In the genomic region with DNA sequence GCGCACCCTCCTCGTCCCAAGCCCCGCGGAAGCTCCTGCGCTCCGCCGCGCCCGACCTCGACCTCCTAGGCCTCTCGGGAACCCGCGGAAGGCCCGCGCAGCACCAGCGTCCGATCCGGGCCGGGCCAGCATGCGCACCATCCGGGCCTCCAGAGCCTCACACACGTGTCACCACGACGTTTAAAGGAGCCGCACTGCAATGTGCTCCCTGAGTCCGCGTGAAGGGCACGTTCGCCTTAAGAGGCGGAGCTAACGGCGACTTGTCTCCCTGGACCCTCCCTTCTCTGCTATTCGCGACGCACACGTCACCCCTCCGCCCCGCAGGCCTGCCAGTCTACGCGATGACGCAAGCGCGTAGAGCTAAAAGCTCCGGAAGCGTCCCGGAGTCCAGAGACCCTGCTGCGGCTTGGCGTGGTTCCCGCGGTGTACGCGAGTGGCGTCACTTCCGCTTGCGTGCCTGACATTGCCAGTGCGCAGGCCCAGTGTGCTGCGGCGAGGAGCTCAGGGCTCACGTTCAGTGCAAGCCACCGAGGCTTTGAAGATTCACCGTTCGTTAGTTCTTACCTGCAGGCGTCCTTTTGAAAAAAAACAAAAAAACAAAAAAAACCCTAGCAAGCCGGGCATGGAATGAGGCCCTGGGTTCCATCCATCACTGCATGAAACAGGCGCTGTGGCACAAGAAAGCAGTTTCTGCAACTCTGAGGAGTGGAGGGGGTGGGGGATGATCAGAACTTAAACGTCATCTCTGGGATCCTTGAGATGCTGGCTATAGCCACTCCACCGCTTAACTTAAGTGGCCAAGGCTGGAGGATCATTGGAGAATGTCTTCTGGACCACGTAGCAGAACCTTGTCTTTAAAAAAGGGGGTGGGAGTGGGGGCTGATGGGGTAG, we compare ENCODE assay signal across 8 mouse cellular contexts. TPM values are rescaled to one million over a fixed set of nuclear protein-coding genes. Genes with fewer than 3 reads are reported as not detected.
DNase-seq lines count a peak whose midpoint lies in the region; ATAC-seq and TF ChIP-seq lines count a peak whose summit lies in the region.

A gene (minus strand): TSS at position 246 of the 891 bp plus-strand sequence.

- peaks cover 2% of the 10 kb centered on the region; the same call in 1 of the 2 replicates for H3K4me1 ChIP-seq in bone marrow, adult 2 months (ENCODE audit: control insufficient read depth, insufficient read depth, low read length)
- peaks cover 15% of the 10 kb centered on the region for H3K4me1 ChIP-seq in embryonic facial prominence, embryonic 15.5 days
- H3K4me1 ChIP-seq in limb, embryonic 14.5 days (ENCODE audit: control insufficient read depth, insufficient read depth, low read length): peaks cover 12% of the 10 kb centered on the region; the same call in 1 of the 2 replicates
- peaks cover 5% of the 10 kb centered on the region; the same call in 1 of the 2 replicates for H3K4me1 ChIP-seq in midbrain, postnatal 0 days (ENCODE audit: insufficient read depth, low read length)

- peak within 1 kb of the TSS; percentile 76 for H3K4me3 ChIP-seq in bone marrow, adult 2 months (replicated peaks; ENCODE audit: control insufficient read depth, low read depth, low read length)
- peak within 1 kb of the TSS; percentile 96 for H3K4me3 ChIP-seq in embryonic facial prominence, embryonic 15.5 days (replicated peaks)
- H3K4me3 ChIP-seq in limb, embryonic 14.5 days (replicated peaks; ENCODE audit: low read length): peak within 1 kb of the TSS; percentile 95
- H3K4me3 ChIP-seq in midbrain, postnatal 0 days (ENCODE audit: low read depth, low read length): peak within 1 kb of the TSS; percentile 91

- DNase-seq in 416B (ENCODE audit: low read depth): peak; percentile 100
- DNase-seq in heart, adult 8-10 months (ENCODE audit: low spot score): peak; percentile 100
- DNase-seq in kidney, adult 9 months: peak; percentile 100
- peak; percentile 100 for DNase-seq in limb, embryonic 14.5 days (ENCODE audit: low spot score)
- peak; percentile 100 for DNase-seq in midbrain, postnatal 0 days (ENCODE audit: low spot score)
- peak; percentile 93 to 97 for DNase-seq in spleen, postnatal 14 days (ENCODE audit: low spot score in 2 of 2)

- H3K4me2 ChIP-seq in embryonic facial prominence, embryonic 15.5 days (replicated peaks): peak within 1 kb of the TSS; percentile 86
- peak within 1 kb of the TSS; percentile 83 for H3K4me2 ChIP-seq in limb, embryonic 14.5 days (replicated peaks; ENCODE audit: low read depth, low read length, severe bottlenecking)
- H3K4me2 ChIP-seq in midbrain, postnatal 0 days (ENCODE audit: low read depth, low read length, poor library complexity, severe bottlenecking): peak within 1 kb of the TSS; percentile 85

- no peaks in the 10 kb centered on the region for H3K27me3 ChIP-seq in embryonic facial prominence, embryonic 15.5 days
- H3K27me3 ChIP-seq in limb, embryonic 14.5 days (ENCODE audit: control insufficient read depth, insufficient read depth, low read length): no peaks in the 10 kb centered on the region
- H3K27me3 ChIP-seq in midbrain, postnatal 0 days (ENCODE audit: insufficient read depth, low read length): no peaks in the 10 kb centered on the region

- peak within 1 kb of the TSS; percentile 46 for H3K27ac ChIP-seq in bone marrow, adult 2 months (ENCODE audit: control insufficient read depth, insufficient read depth, low read depth, low read length, poor library complexity)
- H3K27ac ChIP-seq in embryonic facial prominence, embryonic 15.5 days (replicated peaks): peak within 1 kb of the TSS; percentile 92
- peak within 1 kb of the TSS; percentile 86 for H3K27ac ChIP-seq in limb, embryonic 14.5 days (replicated peaks; ENCODE audit: low read depth, low read length)
- H3K27ac ChIP-seq in midbrain, postnatal 0 days (ENCODE audit: low read depth, low read length): peak within 1 kb of the TSS; percentile 92

- WGBS in bone marrow, adult 2 months: 1% methylated on average over 68 of the region's 68 CpGs
- WGBS in embryonic facial prominence, embryonic 15.5 days: under 1% methylated on average over 68 of the region's 68 CpGs
- WGBS in limb, embryonic 14.5 days: 1% methylated on average over 68 of the region's 68 CpGs
- under 1% methylated on average over 68 of the region's 68 CpGs for WGBS in midbrain, postnatal 0 days

- TF ChIP-seq CTCF in bone marrow, adult 2 months (IDR thresholded peaks at IDR 0.05; ENCODE audit: control insufficient read depth, insufficient read depth, low read length): no peak
- no peak for TF ChIP-seq CTCF in midbrain, postnatal 0 days (IDR thresholded peaks at IDR 0.05)

- peak within 1 kb of the TSS; percentile 88 for H3K9ac ChIP-seq in embryonic facial prominence, embryonic 15.5 days
- H3K9ac ChIP-seq in limb, embryonic 14.5 days (ENCODE audit: low read depth, low read length, severe bottlenecking): peak within 1 kb of the TSS; percentile 88
- H3K9ac ChIP-seq in midbrain, postnatal 0 days (replicated peaks; ENCODE audit: low read length, poor library complexity, severe bottlenecking): peak within 1 kb of the TSS; percentile 98

- no peaks in the 10 kb centered on the region for H3K9me3 ChIP-seq in embryonic facial prominence, embryonic 15.5 days (replicated peaks)
- no peaks in the 10 kb centered on the region for H3K9me3 ChIP-seq in limb, embryonic 14.5 days (ENCODE audit: control insufficient read depth, low read length)
- no peaks in the 10 kb centered on the region for H3K9me3 ChIP-seq in midbrain, postnatal 0 days (ENCODE audit: low read length)

- peak; percentile 99 for ATAC-seq in embryonic facial prominence, embryonic 15.5 days (ENCODE audit: insufficient number of reproducible peaks, low FRiP score, low TSS enrichment, low read depth)
- ATAC-seq in limb, embryonic 14.5 days (ENCODE audit: low FRiP score, low read depth): peak; percentile 97
- peak; percentile 98 for ATAC-seq in midbrain, postnatal 0 days (ENCODE audit: low FRiP score)

- TF ChIP-seq POLR2A in bone marrow, adult 2 months (IDR thresholded peaks at IDR 0.05; ENCODE audit: borderline replicate concordance, control insufficient read depth, low read depth, low read length): peak; percentile 94
- peak; percentile 94; the same call in 1 of the 2 replicates for TF ChIP-seq POLR2A in limb, embryonic 14.5 days (IDR thresholded peaks at IDR 0.05; ENCODE audit: borderline replicate concordance, extremely low read depth, insufficient read depth, insufficient read length)

- H3K36me3 ChIP-seq in embryonic facial prominence, embryonic 15.5 days: peaks cover 23% of the 10 kb centered on the region
- H3K36me3 ChIP-seq in limb, embryonic 14.5 days (ENCODE audit: control insufficient read depth, insufficient read depth, low read length): peaks cover 28% of the 10 kb centered on the region
- H3K36me3 ChIP-seq in midbrain, postnatal 0 days (ENCODE audit: insufficient read depth, low read length): peaks cover 21% of the 10 kb centered on the region

RNA-seq across cellular contexts. Expression of the gene that starts here (rescaled TPM):
- polyA plus RNA-seq in bone marrow, adult 2 months (2011; ENCODE audit: insufficient read depth, insufficient read length, low replicate concordance, missing spikeins): 10.2 and 18.5 TPM in 2 replicates
- 23.2 and 25.4 TPM in 2 replicates for polyA plus RNA-seq in embryonic facial prominence, embryonic 15.5 days (2015; fragmentation: Nextera tagmentation; extraction: Ambion mirVana)
- total RNA-seq in heart, adult 8-10 months (2022): 10 to 100 TPM; 13.2 to 14.5 (median 13.9) TPM
- 24.3 and 29.7 TPM in 2 replicates for polyA plus RNA-seq in limb, embryonic 14.5 days (2012; rRNA removed)
- 17.7 and 19.5 TPM in 2 replicates for polyA plus RNA-seq in limb, embryonic 14.5 days (2014; fragmentation: Nextera tagmentation; extraction: Ambion mirVana)
- 13.7 and 20.4 TPM in 2 replicates for total RNA-seq in midbrain, postnatal 0 days (2014; rRNA removed)
- polyA plus RNA-seq in midbrain, postnatal 0 days (2015; fragmentation: Nextera tagmentation; extraction: Ambion mirVana): 10.6 and 13.1 TPM in 2 replicates

Comparison
In these comparisons a context has a peak if more than half of its experiments do, and no peak if none do; other contexts are left out.
1. Peak in every context shown above with its lines: DNase-seq, ATAC-seq, H3K4me3 ChIP-seq and H3K27ac ChIP-seq.